Mouse (Mus musculus) bone marrow macrophage, adult 2 months (primary cell): ENCODE data around the gene Tspyl1.

Source experiments
- CTCF ChIP-seq: IDR thresholded peaks from 2 replicates; pipeline ENCODE4 v1.5.1; 2012; ENCODE audit warnings: low read depth, mild to moderate bottlenecking, low read length, moderate library complexity
- POLR2A ChIP-seq: IDR thresholded peaks from 2 replicates; pipeline ENCODE4 v1.6.1; 2012; ENCODE audit warnings: mild to moderate bottlenecking, low read depth, low read length, borderline replicate concordance

DNA sequence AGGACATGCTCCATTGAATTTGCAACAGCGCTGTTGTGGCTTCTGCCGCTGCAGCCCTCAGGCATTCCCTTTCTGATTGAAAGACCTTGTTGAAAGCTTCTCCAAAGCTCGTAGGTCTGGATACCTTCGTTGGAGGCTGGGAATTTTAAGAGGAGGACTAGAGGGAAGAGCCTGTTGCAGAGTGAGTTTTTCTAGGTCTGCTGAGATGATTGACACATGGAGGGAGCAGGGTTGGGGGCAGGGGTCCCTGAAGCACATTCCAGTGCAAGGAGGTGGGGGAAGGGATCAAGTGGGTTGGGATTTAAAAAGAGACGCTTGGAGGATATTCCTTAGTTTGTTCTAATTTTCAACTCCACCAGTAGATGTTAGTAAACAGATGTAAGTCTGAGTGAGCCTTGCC is 18.4 kb downstream of the Tspyl1 start:
- no peak for TF ChIP-seq CTCF
- no peak for TF ChIP-seq POLR2A
